Mouse (Mus musculus) heart, adult 18-20 months (tissue): Measurements from ENCODE around the gene Smc1a. TPM values are rescaled to one million over a fixed set of nuclear protein-coding genes. Genes with fewer than 3 reads are reported as not detected.
A peak's percentile ranks its signal among the peaks of the same experiment; 100 is the strongest.
"Not testable (repeated sequence)": the region's sequence is repeated elsewhere in the genome, so short reads cannot be mapped to it uniquely, and the experiment has no call there.

Source experiments
- DNase-seq, 2 experiments: peaks; one replicate each; pipeline ENCODE4 v3.0.0; 2021 to 2022; ENCODE audit warnings: mixed read lengths in 1 of 2
- long read RNA-seq, 2 experiments: library from polyadenylated mRNA; stranded (forward); transcript quantifications; one replicate each; pipeline ENCODE4 v2.0.0; 2021
- total RNA-seq, 2 experiments: library from RNA; stranded (reverse); gene quantifications; 2 replicates each; pipeline ENCODE4 v1.2.3; 2021

The Smc1a gene
- total RNA-seq: 10 to 100 TPM; 21.1 to 23.9 TPM
- long read RNA-seq, experiment 1, full-length matches to known transcripts: 12 of 14 reads
- long read RNA-seq, experiment 1, partial matches to known transcripts: 2 of 14 reads
- long read RNA-seq, experiment 1, other reads (novel, unspliced or antisense): 0 of 14 reads
- long read RNA-seq, experiment 2, full-length matches to known transcripts: 8 of 9 reads
- long read RNA-seq, experiment 2, partial matches to known transcripts: 1 of 9 reads
- long read RNA-seq, experiment 2, other reads (novel, unspliced or antisense): 0 of 9 reads

- peak; percentile 94 to 96 for DNase-seq
Measured at GRCm38 (mm10) chrX:152016151-152017145, at the start of gene Smc1a, which contains the start of gene Ribc1. Smc1a (plus strand) TSS chrX:152016428. Ribc1 (minus strand) TSS chrX:152016295.

- no peak for DNase-seq
Measured at GRCm38 (mm10) chrX:151999006-151999710, 17.1 kb upstream of the Smc1a start.

- peak in 1 of 2 experiments; percentile 11 for DNase-seq
Measured at GRCm38 (mm10) chrX:152001182-152001684, 15.0 kb upstream of the Smc1a start.

- DNase-seq: peak; percentile 86 to 93
Measured at GRCm38 (mm10) chrX:152001737-152002710, 14.2 kb upstream of the Smc1a start, which contains the start of gene Hsd17b10. Hsd17b10 (plus strand) TSS chrX:152001845.

- no peak for DNase-seq
Measured at GRCm38 (mm10) chrX:152002865-152003264, 13.4 kb upstream of the Smc1a start.

- no peak for DNase-seq
Measured at GRCm38 (mm10) chrX:152007863-152008262, 8.4 kb upstream of the Smc1a start.

GRCm38 (mm10) chrX:152015752-152016150 lies 477 bp upstream of the Smc1a start:
- no peak for DNase-seq

GRCm38 (mm10) chrX:152017186-152017585 lies 958 bp downstream of the Smc1a start:
- no peak for DNase-seq

- no peak for DNase-seq
Measured at GRCm38 (mm10) chrX:152019294-152019693, 3.1 kb downstream of the Smc1a start.

- DNase-seq: no peak
Measured at GRCm38 (mm10) chrX:152039865-152040264, 23.6 kb downstream of the Smc1a start.

- no peak for DNase-seq
Measured at GRCm38 (mm10) chrX:152047230-152047629, 31.0 kb downstream of the Smc1a start.

GRCm38 (mm10) chrX:152052546-152052945 lies 36.3 kb downstream of the Smc1a start:
- no peak for DNase-seq

GRCm38 (mm10) chrX:152054094-152054493 lies 37.9 kb downstream of the Smc1a start:
- no peak for DNase-seq

- no peak for DNase-seq
Measured at GRCm38 (mm10) chrX:152065674-152066073, 49.4 kb downstream of the Smc1a start.

GRCm38 (mm10) chrX:152067789-152068188 lies 51.6 kb downstream of the Smc1a start:
- DNase-seq: no peak

- not testable (repeated sequence) for DNase-seq
Measured at GRCm38 (mm10) chrX:152089832-152090614, 73.8 kb downstream of the Smc1a start.

- no peak for DNase-seq
Measured at GRCm38 (mm10) chrX:152097572-152097971, 81.3 kb downstream of the Smc1a start.
